Mouse (Mus musculus) small intestine, adult 10 weeks (tissue): ENCODE measurements around the gene Dis3l. TPM values are rescaled to one million over a fixed set of nuclear protein-coding genes. Genes with fewer than 3 reads are reported as not detected.

Experiments used
- polyA plus RNA-seq: library from polyadenylated mRNA; stranded (reverse); fragments of 350-450 nt; fragmentation: Illumina TruSeq; extraction: RNeasy Lipid Tissue Mini Kit (QIAGEN cat#74804); gene quantifications from one replicate; pipeline ENCODE4 v1.2.3, GENCODE M21; 2014; ENCODE audit warnings: low replicate concordance

The Dis3l gene
- polyA plus RNA-seq = 6.7 TPM

GRCm38 (mm10) chr9:64341254-64341566 lies at the start of gene Dis3l:
Gene Dis3l (minus strand): TSS chr9:64341288.

GRCm38 (mm10) chr9:64385511-64386465 lies 44.7 kb upstream of the Dis3l start, which contains the start of gene Megf11:
Gene Megf11 (plus strand): TSS chr9:64385626.

GRCm38 (mm10) chr9:64281105-64281780 lies 59.8 kb downstream of the Dis3l start, which contains the start of gene Tipin:
Gene Tipin (plus strand): TSS chr9:64281581.

Other genes with a start within 250 kb of the Dis3l start
- gene Lctl, start 224.1 kb downstream of the Dis3l start, polyA plus RNA-seq = 0.52 TPM
- 25.1 TPM for gene Zwilch, start 168.2 kb downstream of the Dis3l start, polyA plus RNA-seq
- 333 TPM for gene Rpl4, start 167.9 kb downstream of the Dis3l start, polyA plus RNA-seq
- gene Snapc5, start 162.0 kb downstream of the Dis3l start, polyA plus RNA-seq = 82.3 TPM
- not detected for gene Uchl4, start 106.1 kb downstream of the Dis3l start, polyA plus RNA-seq
- 78.3 TPM for gene Map2k1, start 87.7 kb downstream of the Dis3l start, polyA plus RNA-seq
- gene Tipin, start 59.7 kb downstream of the Dis3l start, polyA plus RNA-seq = 41.8 TPM
- not detected for gene Megf11, start 44.3 kb upstream of the Dis3l start, polyA plus RNA-seq